Mouse (Mus musculus) G1E (cell line): ENCODE measurements at regions not wholly inside any gene's neighbourhood (a gene's known extent, or its start where the extent isn't known, plus 50 kb on each side); places are given as distances from the start of the nearest gene placed in this dataset.

Experiments used
- CTCF ChIP-seq: IDR thresholded peaks from 2 replicates; pipeline ENCODE4 v1.5.1; 2012; ENCODE audit warnings: low read depth, low read length, inconsistent platforms, mixed read lengths
- GATA1 ChIP-seq: IDR thresholded peaks from 2 replicates; pipeline ENCODE4 v1.6.1; 2012; ENCODE audit warnings: borderline replicate concordance, low read length, inconsistent platforms, mixed read lengths
- GATA2 ChIP-seq: IDR thresholded peaks from 2 replicates; pipeline ENCODE4 v1.6.1; 2012; ENCODE audit warnings: low read depth, low read length, inconsistent platforms, borderline replicate concordance
- TAL1 ChIP-seq: conservative IDR thresholded peaks from 2 replicates; pipeline ENCODE4 v1.6.1; 2012; ENCODE audit warnings: low read depth, low read length, inconsistent platforms, mixed read lengths

- no peak for TF ChIP-seq CTCF
- TF ChIP-seq GATA1 = no peak
- TF ChIP-seq TAL1 = no peak
- TF ChIP-seq GATA2 = no peak
Observed at GRCm38 (mm10) chr6:112202120-112202519, 71.4 kb upstream of the Lmcd1 start.
